Mouse (Mus musculus): ENCODE measurements around the gene Hist4h4.
A peak's percentile ranks its signal among the peaks of the same experiment; 100 is the strongest.

Hist4h4 gene

GRCm38 (mm10) chr6:136782761-136783160 is 21.5 kb downstream of the Hist4h4 start:
- DNase-seq (ENCODE audit: low read depth, low spot score), result no peak

DNA sequence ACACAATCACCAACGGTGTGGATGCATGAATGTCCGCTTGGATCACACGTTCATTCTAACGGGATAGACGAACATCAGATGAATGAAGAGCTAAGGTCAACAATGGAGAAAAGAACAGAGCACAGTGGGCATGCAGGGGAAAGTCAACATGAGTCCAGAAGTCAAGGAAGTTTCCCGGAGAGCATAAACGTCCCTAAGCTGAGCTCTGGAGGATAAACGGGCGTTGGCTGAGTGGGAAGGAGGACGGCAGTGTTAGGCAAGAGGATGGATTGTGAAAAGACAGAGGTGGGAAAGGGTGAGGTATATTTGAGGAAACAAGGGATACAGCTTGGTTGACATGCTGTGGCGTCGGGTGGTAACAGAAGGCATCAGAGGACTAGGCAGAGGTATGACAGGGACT is 22.1 kb downstream of the Hist4h4 start:
- DNase-seq (ENCODE audit: low read depth, low spot score), result no peak

DNA sequence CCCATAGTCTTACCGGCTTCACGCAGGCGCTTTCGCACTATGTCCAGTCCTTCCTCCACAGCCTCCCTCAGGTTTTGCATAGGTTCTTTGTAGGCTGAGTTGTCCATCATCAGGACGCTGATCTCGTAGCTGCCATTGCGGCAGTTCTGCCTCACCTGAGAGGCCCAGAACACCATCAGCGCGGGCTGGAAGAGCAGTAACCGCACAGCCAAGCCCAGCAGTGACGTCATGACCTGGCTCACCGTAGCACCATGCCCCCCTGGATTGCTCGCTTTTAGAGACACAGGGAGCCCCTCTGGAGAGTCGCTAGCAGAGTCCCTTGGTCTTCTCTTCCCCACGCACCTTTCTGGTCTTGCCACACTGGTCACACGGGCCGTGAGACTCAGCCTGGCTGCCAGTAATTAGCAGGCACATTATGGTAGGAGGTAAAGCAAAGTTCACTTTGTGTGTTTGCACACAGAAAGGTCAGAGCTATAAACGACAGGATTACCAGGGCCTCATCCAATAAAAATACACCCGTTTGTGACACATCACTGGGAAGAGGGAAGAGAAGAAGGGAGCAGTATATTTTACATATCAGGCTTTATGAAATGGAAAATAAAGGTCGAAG is 22.7 kb downstream of the Hist4h4 start, which contains the start of gene Gucy2c:
Gucy2c (minus strand) TSS at position 389 of the 610 bp plus-strand sequence.
- no peak for DNase-seq (ENCODE audit: low read depth, low spot score)

- no peak for DNase-seq (ENCODE audit: low read depth, low spot score)
These were observed 27.8 kb downstream of the Hist4h4 start for GRCm38 (mm10) chr6:136776392-136776791.

DNA sequence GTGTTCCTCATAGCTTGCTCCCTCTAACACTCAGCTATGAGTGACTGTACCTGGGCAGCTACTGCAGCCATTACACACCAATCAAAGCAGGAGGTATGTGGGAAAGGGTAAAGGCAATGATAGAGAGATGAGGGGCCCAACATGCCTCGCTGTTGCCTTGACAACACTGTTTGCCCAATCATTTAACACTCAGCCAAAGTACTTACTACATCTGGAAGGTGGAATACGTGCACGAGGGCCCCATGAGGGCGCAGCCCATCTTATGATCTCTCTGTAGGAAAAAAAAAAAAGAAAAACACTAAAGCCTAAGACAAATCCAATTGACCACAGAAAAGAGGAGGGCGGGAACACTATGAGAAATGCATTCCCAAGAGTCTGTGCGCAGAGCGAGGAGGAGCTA is 34.4 kb downstream of the Hist4h4 start:
- DNase-seq (ENCODE audit: low read depth, low spot score), result peak; percentile 16

GRCm38 (mm10) chr6:136769143-136769542 is 35.1 kb downstream of the Hist4h4 start:
- DNase-seq (ENCODE audit: low read depth, low spot score), result no peak

GRCm38 (mm10) chr6:136763912-136764311 is 40.3 kb downstream of the Hist4h4 start:
- no peak for DNase-seq (ENCODE audit: low read depth, low spot score)
